Mouse (Mus musculus) layer of hippocampus, adult 9-10 months (tissue): Measurements from ENCODE around the gene Etfdh.

ENCODE experiments used
- DNase-seq: peaks from one replicate; pipeline ENCODE4 v3.0.0; 2022; ENCODE audit warnings: low spot score

Gene Etfdh

DNA sequence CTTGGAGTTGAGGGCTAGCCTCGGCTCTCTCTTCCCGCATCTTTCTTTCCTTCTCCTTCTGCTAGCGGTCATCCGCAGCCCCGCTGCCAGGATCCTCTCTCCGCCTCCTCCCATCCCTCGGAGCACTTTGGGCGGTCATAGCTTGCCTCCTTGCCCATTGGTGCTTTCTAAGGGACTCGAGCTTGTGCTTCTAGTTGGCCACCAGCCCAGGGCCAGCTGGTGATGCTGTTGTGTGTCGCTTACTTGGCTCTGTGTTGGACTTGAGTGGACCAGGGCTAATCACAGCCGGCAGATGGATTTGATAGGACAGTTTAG is at the start of gene Etfdh:
Gene Etfdh, minus strand, starts transcription at position 85 of the 315 bp plus-strand sequence.
- peak; percentile 25 for DNase-seq

DNA sequence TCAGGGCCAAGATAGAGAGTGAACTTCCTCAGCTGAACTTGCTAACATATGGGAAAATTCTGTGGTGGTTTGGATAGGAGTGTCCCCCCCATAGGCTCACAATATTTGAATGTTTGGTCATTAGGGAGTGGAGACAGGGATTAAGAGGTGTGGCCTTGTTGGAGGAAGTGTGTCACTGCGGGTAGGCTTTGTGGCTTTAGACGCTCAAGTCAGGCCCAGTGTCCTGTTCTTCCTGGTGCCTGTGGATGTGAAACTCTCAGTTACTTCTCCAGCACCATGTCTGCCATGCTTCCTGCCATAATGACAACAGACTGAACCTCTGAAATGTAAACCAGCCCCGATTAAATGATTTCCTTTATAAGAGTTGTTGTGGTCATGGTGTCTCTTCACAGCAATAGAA is 47.1 kb upstream of the Etfdh start:
- no peak for DNase-seq

DNA sequence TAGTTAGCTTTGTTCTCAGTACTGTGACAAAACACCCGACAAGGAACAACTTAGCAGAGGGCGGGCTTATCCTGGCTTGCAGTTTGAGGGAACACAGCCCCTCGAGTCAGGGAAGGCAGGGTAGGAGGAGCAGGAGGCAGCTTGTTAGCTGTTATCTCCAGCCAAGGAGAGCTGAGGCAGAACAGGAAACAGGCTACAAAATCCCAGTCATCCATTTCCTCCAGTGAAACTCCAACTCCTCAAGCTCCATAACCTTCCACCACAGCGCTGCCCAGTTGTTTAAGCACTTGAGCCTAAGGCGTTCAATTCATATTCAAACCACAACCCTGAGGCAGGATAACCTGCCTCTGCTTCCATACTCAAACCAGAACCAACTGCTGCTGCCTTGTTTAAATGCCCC is 45.3 kb upstream of the Etfdh start:
- no peak for DNase-seq

DNA sequence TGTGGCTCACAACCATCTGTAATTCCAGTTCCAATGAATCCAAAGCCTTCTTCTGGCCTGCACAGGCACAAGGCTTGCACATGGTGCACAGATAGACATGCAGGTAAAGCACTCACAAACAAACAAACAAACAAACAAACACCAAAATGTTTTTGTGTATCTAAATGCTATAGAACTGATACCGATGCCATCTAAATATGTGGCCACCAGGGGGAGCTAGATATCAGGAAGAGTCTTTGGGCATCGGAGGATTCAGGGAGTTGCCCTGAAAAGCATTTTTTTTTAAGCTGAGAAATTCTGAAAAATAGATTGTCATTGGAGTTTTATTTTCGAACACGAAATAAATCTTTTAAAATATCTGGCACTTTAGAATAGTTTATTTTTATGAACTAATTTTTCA is 43.8 kb upstream of the Etfdh start:
- DNase-seq = peak; percentile 77

DNA sequence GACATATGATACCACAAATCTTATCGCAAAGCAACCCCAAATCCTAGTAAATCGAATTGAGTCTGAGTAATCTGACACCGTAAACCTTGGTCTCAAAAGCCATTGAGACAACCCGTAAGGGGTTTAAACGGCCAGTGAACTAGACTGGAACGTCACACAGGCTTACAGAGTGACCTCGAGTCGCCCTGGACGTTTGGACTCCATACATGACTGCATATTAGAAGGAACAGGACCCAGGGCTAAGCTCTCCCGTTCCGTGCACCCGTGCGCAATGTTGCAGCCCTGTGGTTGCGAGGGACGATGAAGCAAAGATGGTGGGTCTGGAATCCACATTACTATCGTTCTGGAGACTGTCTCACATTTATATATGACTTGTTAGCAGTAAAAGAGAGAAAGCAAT is 42.9 kb upstream of the Etfdh start:
- no peak for DNase-seq

DNA sequence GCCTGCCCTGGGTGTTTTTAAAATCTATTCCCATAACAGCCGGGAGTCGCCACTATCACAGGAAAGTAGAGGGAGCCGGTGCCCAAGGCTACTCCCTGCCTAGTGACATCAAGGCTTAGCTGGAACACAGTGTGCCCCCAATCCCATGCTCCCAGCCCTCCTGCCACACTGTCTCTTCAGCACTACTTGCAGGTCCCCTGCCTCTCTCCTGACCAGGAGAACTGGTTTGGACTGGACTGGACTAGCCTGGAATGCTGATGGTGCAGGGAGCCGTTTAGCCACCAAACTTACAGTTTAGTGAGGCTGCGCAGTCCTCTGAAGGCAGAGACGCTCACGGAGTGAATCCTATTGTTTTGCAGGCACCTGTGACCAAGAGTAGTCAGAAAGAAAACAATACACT is 41.3 kb upstream of the Etfdh start:
- no peak for DNase-seq

DNA sequence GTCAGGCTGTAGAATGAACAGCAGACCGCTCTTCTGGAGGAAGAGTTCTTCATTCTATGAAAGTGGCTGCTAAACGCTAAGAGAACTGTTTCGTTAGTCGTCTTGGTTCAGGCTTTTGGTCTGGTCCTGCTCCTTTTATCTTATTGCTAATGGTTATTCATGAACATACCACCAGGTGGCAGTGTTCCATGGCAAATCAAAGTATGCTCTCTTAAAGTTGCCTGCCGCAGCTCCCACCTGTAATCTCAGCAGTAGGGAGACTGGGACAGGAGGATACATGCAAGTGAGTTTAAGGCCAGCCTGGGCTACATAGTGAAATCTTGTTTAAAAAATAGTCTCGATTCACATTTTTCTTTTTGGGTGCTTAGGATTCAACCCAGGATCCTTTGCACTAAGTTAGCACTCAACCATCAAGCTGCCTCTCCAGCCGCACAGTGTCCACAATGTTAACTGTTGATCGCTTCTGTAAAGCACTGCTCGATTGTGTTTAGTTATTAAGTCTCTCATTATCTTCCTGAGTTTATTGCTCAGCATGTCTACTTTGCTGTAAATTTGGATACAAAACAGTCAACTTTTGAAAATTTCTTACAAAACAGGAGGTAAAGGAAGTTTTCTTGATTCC is 35.6 kb upstream of the Etfdh start:
- DNase-seq = peak; percentile 70

DNA sequence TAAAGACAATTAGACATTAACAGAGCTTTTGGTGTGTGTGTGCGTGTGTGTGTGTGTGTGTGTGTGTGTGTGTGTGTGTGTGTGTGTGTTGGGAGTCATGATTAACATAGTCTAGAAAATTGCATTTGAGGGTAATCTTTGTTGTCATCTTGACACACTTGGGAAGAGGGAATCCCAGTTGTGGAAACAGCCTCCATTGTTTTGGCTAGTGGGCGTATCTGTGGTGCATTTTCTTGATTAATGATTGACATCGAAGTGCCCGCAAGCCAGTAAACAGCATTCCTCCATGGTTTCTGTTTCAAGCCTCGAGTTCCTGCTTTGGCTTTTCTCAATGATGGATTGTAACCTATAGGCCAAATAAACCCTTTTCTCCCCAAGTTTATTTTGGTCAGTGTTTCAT is 27.4 kb upstream of the Etfdh start:
- DNase-seq = no peak

DNA sequence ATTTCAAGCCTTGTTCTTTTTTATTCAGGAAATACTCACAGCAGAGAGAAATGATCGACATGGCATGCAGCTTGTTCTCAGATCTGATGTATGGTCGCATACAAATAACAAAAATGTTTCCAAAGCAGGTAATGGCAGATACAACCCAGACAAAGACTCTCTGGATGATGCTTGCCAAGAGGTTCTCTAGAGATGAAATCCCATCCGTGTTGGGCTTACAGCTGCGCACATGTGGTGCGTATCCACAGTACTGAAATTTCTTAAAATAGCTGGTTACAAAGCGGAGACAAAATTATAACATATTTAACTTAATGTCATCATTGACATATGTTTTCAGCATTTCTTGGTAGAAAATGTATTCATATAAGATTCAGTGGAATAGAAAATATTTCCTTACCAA is 22.8 kb upstream of the Etfdh start:
- DNase-seq = no peak

DNA sequence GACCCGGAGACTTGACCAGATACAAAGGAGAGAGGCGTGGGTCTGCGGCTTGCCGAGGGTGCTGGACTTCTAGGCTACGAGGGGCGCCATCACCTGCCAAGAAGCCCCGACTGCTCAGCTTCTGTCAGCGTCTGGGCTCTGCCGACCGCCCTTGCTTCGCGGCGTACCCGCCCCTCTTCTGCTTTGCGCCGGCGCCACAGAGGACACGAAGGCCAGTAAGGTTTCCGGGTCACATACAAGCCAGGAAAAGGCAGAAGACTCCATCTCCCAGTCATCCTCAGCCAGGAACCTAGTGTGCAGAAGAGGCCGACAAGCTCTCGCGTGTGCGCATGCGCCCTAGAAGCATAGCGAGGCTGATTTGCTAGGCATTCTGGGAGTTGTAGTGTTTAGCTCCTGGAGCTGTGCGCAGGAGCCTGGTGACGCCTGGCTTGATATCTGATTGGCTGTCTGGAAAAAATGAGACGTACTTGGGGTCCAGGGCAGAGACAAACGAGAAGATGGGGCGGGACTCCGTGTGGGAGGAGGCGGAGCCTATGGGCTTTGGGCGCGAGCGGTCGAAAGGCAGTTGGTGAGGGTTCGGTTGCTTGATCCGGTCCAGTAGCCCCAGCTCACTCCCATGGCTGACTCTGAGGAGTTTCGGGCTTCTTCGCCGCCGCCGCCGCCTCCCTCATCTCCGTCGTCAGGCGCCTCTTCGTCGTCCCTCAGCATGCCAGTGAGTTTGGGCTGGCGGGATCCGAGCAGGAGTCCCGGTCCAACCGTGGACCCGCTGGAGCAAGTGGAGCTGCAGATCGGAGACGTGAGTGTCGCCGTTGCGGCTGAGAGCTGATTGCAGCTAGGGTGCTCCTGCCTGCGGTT is 512 bp downstream of the Etfdh start, which contains the start of gene 4930579G24Rik:
Gene 4930579G24Rik, plus strand, starts transcription at position 519 of the 855 bp plus-strand sequence.
- DNase-seq = peak; percentile 97

DNA sequence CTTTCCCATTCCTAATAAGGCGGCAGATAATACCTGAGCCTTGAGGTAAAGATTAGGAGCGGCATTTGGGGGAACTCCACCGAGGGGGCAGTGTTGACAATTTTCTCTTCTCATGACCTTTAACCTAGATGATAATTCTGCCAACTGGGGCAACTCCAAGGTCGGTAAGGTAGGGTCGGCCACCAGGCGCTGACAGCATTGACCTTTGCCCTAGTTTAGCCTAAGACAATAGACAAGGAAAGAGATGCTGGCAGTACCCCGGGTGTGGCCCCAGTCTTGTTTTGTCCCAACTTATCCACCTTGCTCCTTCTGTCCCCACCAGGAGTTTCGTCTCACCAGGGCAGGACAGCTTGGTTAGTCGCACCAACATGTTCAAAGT is 1.1 kb downstream of the Etfdh start:
- peak; percentile 5 for DNase-seq

DNA sequence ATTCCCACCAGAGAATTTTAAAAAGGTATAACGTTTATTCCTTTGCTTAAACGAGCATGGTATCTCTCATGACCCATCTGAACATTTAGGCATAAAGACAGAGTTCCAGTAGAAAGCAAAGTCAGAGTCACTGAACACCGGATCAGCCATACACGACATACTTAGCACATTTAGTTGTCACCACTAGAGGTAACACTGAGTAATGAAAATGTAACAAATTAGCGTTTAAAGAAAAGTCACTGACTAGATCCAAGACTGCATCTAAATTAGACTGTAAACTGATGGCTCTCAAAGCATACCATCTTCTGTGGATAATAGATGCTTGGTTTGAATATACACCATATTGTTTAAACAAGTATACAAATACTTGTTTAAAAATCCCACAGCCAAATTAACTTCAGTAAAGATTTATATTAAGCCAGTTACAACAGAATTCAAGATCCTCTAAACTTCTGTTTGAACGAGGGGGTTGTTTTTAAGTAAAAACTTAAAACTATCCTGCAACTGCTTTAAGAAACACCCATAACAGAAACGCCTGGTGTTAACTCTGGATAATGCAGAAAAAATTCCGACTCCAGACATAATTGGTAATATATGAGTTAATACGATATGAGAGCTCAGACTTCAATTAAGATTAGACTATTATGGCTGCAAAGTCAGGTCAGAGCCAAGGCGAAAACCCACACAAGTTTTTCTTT is 1.7 kb downstream of the Etfdh start:
- no peak for DNase-seq

DNA sequence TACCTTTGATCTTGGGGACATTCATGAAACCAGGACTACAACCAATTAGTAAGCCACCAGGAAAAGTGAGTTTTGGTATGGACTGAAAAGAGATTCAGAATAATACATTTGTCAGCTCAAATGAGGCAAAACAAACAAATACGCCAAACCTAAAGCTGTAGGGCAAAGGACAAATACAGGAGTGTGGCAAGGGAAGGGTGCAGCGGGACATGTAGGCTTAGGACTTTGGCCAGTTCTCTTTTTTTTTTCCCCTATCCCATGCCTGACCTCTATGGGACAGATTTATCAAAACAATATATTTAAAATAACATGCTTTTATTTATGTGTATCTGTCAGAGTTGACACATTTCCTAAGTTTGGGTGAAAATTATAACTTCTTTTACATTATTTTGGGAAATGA is 19.4 kb downstream of the Etfdh start:
- DNase-seq = no peak

DNA sequence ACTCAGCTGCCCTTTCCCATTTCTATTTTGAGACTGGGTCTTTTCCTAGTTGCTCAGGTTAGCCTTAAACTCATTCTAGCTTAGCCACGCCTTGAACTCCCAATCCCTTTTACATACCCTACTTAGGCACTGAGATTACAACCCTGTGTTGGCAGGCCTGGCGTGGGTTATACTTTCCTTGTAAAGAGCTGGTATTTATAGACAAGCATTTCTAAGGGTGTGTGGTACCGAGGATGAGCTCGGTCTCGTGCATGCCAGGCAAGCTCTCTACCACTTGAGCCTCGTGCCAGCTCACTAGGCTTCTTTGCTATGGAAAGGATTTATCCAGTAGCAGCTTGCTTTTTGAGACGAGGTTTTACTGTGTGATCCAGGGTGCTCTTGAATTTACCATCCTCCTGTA is 33.8 kb downstream of the Etfdh start:
- no peak for DNase-seq

DNA sequence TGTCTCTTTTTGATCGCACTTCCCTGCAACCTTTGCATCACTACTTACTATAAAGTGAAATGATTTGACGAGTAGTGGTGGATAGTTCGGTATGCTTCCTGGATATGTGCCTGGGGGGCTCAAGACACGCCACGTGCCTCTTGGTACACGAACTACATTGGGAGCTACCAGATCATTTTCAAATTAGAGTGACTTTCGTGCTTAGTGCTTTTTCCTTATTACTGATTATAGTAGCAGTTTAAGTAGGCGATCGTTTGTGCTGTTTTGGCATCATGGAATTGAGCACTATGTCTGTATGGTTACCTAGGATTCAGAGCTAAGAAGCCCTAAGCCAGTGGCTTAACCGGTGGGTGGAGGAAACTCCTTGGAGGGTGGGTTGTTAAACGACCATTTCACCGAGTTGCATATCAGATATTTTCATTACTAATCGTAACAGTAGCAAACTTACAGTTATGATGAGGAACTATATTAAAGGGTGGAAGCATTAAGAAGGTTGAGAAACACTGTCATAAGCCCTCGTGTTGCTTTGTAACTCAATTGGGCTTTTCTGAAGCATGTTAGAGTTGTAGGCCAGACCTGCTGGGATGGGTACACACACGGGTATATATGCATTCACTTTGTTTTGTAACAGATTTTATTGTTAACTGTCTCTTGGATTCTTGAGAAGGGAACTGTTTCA is 37.4 kb downstream of the Etfdh start:
- DNase-seq = no peak

DNA sequence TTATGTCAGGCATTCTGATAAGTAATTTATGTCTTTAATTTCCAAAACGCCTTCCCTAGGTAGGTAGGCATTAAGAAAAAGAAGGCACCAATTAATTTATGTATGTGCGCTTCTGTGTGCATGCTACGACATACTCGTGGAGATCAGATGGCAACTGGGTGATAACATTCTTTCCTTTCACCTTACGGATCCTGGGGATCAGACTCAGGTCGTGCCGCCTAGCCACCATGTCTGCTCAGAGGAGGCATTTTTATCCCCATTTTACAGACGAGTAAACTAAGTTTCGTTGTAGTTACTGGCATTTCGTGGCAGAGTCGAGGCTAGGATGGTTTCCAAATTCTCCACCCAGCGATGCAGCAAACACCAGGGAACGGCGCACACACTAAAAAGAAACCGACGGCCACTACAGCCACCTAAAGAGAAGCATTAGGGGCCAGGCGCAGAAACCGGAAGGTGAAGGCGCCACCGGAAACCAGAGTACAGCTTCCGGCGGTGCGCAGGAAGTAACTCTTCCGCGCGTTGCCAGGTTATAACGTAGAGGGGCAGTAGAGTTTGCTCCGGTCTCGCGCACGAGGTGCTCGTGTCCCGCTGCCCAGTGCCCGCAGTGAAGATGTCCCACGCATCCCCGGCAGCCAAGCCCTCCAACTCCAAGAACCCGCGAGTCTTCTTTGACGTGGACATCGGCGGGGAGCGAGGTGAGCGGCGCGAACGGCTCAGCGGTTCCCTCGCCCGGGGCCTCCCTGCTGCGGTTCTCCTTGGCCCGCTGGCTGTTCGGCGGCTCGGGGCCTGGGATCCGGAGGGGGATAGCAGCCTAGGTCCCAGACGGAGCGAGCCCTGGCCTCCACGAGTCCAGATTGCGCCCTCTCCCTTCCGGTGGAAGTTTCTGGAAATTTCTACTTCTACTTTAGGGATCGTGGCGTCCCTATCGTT is 38.2 kb downstream of the Etfdh start, which contains the start of gene Ppid:
Gene Ppid, plus strand, starts transcription at position 480 of the 930 bp plus-strand sequence.
- no peak for DNase-seq

DNA sequence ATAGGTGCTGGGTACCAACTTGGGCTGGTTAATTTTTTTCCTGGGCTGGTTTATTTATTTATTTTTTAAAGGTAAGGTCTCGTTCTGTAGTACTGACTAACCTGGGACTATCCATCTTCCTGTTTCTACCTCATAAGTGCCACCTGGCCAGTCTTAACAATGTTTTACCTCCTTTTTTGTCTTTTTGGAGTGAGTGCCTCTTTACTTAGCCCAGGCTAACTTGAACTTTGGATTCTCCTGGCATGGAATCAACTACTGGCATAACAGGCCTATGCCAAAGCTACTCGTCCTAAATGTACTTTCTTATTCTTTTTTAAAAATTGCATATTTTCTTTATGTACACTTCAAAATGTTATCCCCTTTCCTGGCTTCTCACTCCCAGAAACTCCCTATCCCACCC is 39.6 kb downstream of the Etfdh start:
- DNase-seq = no peak

DNA sequence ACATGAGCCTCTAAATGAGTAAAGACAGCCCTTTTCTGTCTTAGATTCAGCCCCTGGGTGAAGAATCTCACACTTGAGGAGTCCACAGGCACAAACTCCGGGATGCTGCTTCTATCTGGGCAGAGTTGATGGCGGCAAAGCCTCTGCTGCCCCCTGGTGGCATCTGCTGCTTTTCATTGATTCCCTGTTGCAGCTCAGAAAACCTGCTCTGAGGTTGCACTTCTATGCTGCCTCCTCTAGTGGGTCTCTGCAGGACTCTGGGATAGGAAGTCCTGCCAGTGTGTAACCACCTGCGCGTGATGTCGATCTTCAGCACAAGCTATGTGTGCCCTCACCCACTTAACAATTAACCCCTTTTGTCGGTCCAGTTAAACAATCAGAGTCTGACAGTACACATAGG is 42.5 kb downstream of the Etfdh start:
- DNase-seq = peak; percentile 93

DNA sequence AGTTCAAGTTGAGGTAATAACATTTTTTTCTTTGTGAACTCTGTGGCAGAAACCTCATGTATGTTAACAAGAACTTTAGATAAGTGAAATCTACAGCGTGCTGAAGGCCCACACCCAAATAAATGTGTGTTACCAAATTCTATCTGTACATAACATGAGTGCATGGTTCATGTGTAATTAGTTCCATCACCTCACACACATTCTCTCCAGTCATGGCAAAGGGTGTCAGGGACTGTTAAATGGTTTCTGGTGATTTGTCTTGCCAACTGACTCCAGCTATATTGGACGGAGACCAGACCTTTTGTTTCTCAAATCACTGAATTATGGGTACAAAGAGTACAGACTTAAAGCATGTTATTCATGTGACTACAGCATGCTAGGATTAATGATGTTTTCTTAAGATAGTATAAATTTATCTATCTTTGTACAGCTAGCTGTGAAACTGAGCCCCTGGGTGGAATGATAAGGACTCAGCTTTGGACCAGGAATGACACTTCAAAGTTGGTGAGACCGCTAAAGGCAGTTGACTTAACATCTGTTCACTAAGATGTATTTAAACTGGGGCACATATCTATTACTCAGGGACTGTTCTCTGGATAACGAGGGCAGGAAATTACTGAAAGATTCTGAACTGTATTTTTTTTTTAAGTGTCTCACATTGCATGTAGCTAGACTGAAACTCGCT is 49.3 kb downstream of the Etfdh start:
- no peak for DNase-seq

DNA sequence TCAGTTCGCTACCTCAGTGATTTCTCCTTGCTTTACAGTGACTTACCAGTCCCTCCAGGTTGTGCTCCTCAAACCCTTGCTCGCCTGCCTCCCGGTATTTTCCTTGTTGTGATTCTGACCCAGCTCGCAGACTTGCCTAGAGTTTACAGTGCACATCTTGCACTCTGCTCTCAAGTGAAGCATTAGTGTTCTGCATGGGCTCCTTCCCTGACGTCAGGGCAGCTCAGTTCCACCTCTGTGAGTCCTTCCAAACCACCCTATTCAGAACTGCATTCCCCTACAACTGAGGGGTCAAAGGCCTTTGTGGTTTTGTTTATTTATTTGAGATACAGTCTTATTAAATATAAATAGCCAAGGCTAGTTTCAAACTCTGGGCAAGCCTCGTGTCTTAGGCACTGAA is 51.1 kb downstream of the Etfdh start:
- DNase-seq = no peak

DNA sequence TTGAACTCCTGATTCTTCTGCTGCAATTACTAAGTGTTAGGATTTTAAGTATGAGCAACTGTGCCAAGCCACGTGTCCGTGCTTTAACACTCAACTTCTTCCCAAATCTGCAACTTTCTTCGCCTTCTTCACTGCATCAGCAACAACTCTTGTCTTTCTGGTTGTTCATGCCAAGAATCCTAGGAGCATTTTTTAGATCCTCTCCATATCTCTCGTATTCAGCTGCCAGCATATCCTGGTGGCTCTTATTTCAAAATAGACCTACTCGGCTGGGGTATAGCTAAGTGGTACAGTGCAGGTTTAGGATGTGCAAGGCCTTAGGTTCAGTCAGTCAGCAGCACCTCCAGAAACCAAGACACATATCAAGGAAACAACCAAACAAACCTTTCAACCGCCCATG is 51.7 kb downstream of the Etfdh start:
- no peak for DNase-seq
